Mouse (Mus musculus): ENCODE results near the gene Dlx3. TPM values are rescaled to one million over a fixed set of nuclear protein-coding genes. Genes with fewer than 3 reads are reported as not detected.

Dlx3 gene
- polyA plus RNA-seq (2014; fragmentation: Illumina TruSeq; extraction: RNeasy Lipid Tissue Mini Kit (QIAGEN cat#74804)) = not detected

GRCm38 (mm10) chr11:95119990-95120632 is at the start of gene Dlx3:
Gene Dlx3, plus strand, starts transcription at chr11:95120119.

GRCm38 (mm10) chr11:95076536-95077111 is 43.3 kb upstream of the Dlx3 start, which contains the start of gene Itga3:
Gene Itga3, minus strand, starts transcription at chr11:95076801.

GRCm38 (mm10) chr11:95145851-95146403 is 26.0 kb downstream of the Dlx3 start, which contains the start of gene Dlx4:
Gene Dlx4, minus strand, starts transcription at chr11:95146263.

Other genes starting within 250 kb of the Dlx3 start
- gene Col1a1, start 183.9 kb upstream of the Dlx3 start, polyA plus RNA-seq (2014; fragmentation: Illumina TruSeq; extraction: RNeasy Lipid Tissue Mini Kit (QIAGEN cat#74804)) = 54.4 TPM
- gene Hils1, start 152.5 kb upstream of the Dlx3 start, polyA plus RNA-seq (2014; fragmentation: Illumina TruSeq; extraction: RNeasy Lipid Tissue Mini Kit (QIAGEN cat#74804)) = not detected
- gene Sgca, start 143.8 kb upstream of the Dlx3 start, polyA plus RNA-seq (2014; fragmentation: Illumina TruSeq; extraction: RNeasy Lipid Tissue Mini Kit (QIAGEN cat#74804)) = not detected
- 19.2 TPM for gene Ppp1r9b, start 129.1 kb upstream of the Dlx3 start, polyA plus RNA-seq (2014; fragmentation: Illumina TruSeq; extraction: RNeasy Lipid Tissue Mini Kit (QIAGEN cat#74804))
- not detected for gene Samd14, start 110.2 kb upstream of the Dlx3 start, polyA plus RNA-seq (2014; fragmentation: Illumina TruSeq; extraction: RNeasy Lipid Tissue Mini Kit (QIAGEN cat#74804))
- 1.9 TPM for gene Pdk2, start 78.8 kb upstream of the Dlx3 start, polyA plus RNA-seq (2014; fragmentation: Illumina TruSeq; extraction: RNeasy Lipid Tissue Mini Kit (QIAGEN cat#74804))
- gene Itga3, start 43.3 kb upstream of the Dlx3 start, polyA plus RNA-seq (2014; fragmentation: Illumina TruSeq; extraction: RNeasy Lipid Tissue Mini Kit (QIAGEN cat#74804)) = 0.68 TPM
- not detected for gene Dlx4, start 26.1 kb downstream of the Dlx3 start, polyA plus RNA-seq (2014; fragmentation: Illumina TruSeq; extraction: RNeasy Lipid Tissue Mini Kit (QIAGEN cat#74804))
- not detected for gene Tac4, start 141.4 kb downstream of the Dlx3 start, polyA plus RNA-seq (2014; fragmentation: Illumina TruSeq; extraction: RNeasy Lipid Tissue Mini Kit (QIAGEN cat#74804))
- gene Kat7, start 190.1 kb downstream of the Dlx3 start, polyA plus RNA-seq (2014; fragmentation: Illumina TruSeq; extraction: RNeasy Lipid Tissue Mini Kit (QIAGEN cat#74804)) = 66.1 TPM
- gene Fam117a, start 216.9 kb downstream of the Dlx3 start, polyA plus RNA-seq (2014; fragmentation: Illumina TruSeq; extraction: RNeasy Lipid Tissue Mini Kit (QIAGEN cat#74804)) = 3.2 TPM

Measured in ovary, adult 10 weeks (tissue).